Mouse (Mus musculus): ENCODE measurements around the gene Nsfl1c. TPM values are rescaled to one million over a fixed set of nuclear protein-coding genes. Genes with fewer than 3 reads are reported as not detected.
"Not testable (repeated sequence)": the region's sequence is repeated elsewhere in the genome, so short reads cannot be mapped to it uniquely, and the experiment has no call there.

Gene Nsfl1c
- 10 to 100 TPM; 83.1 to 84.4 TPM for total RNA-seq (2021)
- long read RNA-seq, experiment 1, transcript Nsfl1c-201 (9 exons, 1,364 nt) = major isoform, 57 of 57 reads
- long read RNA-seq, experiment 1, partial matches to known transcripts = 0 of 57 reads
- long read RNA-seq, experiment 1, other reads (novel, unspliced or antisense) = 0 of 57 reads
- long read RNA-seq, experiment 2, transcript Nsfl1c-201 (9 exons, 1,364 nt) = major isoform, 55 of 60 reads
- long read RNA-seq, experiment 2, partial matches to known transcripts = 1 of 60 reads
- long read RNA-seq, experiment 2, other reads (novel, unspliced or antisense) = 3 of 60 reads

DNA sequence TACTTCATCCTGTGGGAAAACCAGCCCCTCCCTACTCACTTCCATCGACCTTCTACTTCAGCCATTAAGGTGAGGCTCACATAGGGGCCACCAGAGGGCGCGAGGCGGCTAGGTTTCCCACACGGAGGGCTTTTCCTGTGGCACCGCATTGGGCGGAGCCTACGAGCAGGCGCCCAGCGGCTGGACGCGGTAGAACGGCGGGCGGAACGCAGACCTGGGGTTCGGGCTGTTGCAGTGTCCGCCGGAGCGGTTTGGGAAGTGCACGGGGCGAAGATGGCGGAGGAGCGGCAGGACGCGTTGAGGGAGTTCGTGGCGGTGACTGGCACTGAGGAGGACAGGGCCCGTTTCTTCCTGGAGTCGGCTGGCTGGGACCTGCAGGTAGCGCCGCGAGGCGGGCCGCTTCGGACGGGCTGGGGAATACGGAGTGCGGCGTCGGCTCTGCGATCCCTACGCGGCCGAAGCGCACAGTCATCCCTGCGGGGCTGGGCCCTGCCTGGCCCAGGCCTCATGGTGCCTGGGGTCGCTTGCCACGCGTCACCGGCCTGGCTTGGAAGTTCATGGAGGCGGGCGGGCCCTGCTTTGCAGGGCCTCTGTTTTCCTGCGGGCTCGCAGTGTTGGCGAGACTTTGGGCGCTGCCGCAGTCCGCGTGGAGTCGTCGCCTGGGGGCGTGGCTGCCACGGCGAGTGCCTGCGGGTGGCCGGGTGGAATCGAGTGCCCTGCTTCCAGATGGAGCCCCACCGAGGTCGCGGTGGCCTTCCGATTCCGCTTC, at the start of gene Nsfl1c:
Gene Nsfl1c (plus strand): TSS at position 148 of the 769 bp plus-strand sequence.
- intact Hi-C loops (cut with DNase I) = loop anchor here (1.0 to 10.0 kb wide), 6 partner anchors 49 to 889 kb away; partner anchors contain the start of genes Apmap and Fkbp1a
- H3K4me3 ChIP-seq = peak within 1 kb of the TSS; percentile 95
- TF ChIP-seq CTCF (IDR thresholded peaks at IDR 0.05) = peak; percentile 98
- peak within 1 kb of the TSS; percentile 93 for H3K27ac ChIP-seq
- peak; percentile 97 for DNase-seq

DNA sequence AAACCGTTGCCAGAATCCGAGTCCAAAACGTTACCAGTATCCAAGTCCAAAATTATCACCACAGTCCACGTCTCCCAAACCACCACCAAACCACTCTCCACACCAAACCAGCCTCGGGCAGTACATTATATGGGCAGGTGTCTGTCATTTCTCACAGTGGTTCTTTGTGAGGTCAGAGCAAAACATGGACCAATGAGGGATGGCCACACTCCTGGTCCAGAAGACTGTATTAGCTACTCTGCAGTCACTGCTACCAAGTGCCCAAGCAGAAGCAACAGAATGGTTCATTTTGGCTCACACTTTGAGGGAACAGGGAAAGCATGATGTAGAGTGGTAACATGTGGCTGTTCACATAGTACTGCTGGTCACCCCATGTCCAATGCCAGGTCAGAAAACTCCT, 17.9 kb upstream of the Nsfl1c start, which contains the start of gene 4921509C19Rik:
Gene 4921509C19Rik (minus strand): TSS at position 101 of the 400 bp plus-strand sequence.
- H3K4me3 ChIP-seq; H3K27ac ChIP-seq; DNase-seq; intact Hi-C loops (cut with DNase I): not testable (repeated sequence)

DNA sequence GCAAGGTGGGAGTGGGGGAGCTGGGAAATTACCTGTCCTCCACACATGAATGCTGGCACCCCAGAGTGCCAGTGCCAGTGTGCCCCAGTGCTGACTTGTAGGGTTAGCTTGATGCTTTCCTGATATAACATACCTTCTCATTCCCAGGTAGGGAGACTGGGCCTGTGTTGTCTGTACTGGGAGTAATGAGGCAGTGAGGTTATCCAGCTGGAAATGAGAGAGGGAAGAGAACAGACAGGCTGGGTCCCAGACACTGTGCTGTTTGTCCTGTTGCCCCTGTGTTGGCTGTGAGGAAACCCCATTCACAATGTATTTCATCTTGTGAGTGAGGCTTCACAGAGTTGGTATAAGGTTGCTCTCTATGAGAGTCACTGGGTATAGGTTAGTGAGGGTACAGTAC, 7.5 kb upstream of the Nsfl1c start:
- no peak overlapping the region for H3K27ac ChIP-seq
- no peak for TF ChIP-seq CTCF (IDR thresholded peaks at IDR 0.05)
- intact Hi-C loops (cut with DNase I) = no loop called here
- no peak for DNase-seq
- H3K4me3 ChIP-seq = no peak overlapping the region

DNA sequence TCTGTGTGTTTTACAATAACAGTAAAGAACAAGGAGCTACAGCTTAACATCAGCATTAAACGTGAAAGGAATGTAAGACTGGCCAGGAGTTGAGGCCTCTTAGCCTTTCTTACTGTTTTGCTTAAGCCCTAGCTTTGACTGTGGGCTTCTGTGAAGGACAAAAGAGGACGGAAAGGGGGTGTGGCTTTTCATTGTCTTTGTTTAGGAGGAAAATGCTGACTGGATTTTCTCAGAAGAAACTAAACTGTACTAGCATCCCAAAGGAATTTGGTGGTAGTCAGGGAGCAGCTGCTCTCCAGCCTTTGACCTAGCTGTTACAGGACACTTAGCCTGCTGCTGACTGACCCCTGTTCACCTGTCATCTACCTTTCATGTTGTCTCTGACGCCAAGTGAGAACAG, 4.4 kb downstream of the Nsfl1c start:
- no peak for DNase-seq
- no peak for TF ChIP-seq CTCF (IDR thresholded peaks at IDR 0.05)
- intact Hi-C loops (cut with DNase I) = loop anchor here (10.0 kb wide), 1 partner anchor 894 kb away; the partner anchor contains the start of gene Apmap
- H3K27ac ChIP-seq = no peak overlapping the region
- H3K4me3 ChIP-seq = no peak overlapping the region

DNA sequence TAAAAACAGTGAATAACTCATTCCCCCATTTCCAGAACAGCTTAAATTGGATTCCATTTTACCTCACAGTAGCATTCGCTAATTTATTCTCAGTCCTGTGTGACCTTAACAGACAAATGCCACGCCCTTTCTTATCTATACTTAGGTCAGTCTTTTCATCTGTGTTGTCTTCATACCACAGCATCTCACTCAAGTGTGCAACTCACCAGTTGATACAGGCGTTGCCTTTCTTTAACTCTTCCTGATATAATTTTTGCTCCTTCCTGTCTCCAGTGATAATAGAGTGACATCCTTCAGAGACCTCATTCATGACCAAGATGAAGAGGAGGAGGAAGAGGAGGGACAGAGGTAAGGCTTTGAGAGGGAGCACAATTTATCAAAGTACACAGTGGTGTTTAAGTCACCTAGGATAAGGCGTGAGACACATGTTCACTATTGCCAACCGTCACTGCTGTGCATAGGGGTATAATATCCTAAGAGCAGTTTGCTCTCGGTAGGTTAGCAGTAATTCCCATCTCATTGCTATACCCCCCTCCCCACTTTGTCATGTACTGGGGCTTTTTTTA, 6.5 kb downstream of the Nsfl1c start:
- no peak overlapping the region for H3K4me3 ChIP-seq
- TF ChIP-seq CTCF (IDR thresholded peaks at IDR 0.05) = no peak
- no peak overlapping the region for H3K27ac ChIP-seq
- no peak for DNase-seq
- intact Hi-C loops (cut with DNase I) = no loop called here

DNA sequence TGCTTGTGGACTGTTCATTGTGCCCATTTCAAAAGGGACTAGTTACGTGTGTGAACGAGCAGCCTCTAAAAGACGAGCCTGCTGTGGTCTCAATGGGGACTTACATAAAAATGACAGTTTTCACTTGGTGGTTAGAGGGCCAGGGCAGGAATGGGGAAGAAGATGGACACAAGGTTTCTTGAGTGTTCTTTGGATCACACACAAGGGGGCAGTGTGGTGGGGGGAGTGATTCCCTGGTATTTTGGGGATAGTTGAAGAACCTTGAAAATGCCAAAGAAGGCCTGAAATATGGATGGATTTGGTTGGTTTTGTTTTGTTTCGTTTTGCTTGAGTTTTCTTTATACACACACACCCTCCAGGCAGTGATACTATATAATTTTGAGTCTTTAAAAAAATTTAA, 10.2 kb downstream of the Nsfl1c start:
- no peak overlapping the region for H3K4me3 ChIP-seq
- TF ChIP-seq CTCF (IDR thresholded peaks at IDR 0.05) = peak; percentile 14; the same call in 1 of the 2 replicates
- intact Hi-C loops (cut with DNase I) = no loop called here

DNA sequence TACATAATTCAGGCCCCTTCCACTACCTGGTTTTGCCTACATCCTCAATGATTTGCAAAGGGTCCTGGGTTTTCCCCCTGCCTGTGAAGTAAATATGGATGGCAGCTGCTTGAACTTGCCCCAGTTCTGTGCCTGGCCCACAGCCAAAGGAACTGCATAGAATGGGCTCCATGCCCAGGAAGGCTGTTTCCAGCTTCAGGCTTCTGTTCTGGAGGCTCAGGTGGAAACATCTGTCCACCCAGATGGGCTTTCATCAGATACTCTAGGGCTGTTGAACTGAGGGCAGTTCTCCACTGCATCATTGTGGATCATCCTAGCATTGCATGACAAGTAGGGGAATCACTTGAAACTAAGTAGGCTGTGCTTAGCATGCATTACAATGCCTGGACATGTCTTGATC, 18.2 kb downstream of the Nsfl1c start:
- Histone ChIP-seq H3K27ac (no peak overlapping the region), H3K4me3 (no peak overlapping the region)
- no peak for TF ChIP-seq CTCF (IDR thresholded peaks at IDR 0.05)
- peak; percentile 63 for DNase-seq
- intact Hi-C loops (cut with DNase I) = no loop called here

More for the DNA sequence above, 10.2 kb downstream of the Nsfl1c start:
- H3K27ac ChIP-seq = no peak overlapping the region
- no peak for DNase-seq

DNA sequence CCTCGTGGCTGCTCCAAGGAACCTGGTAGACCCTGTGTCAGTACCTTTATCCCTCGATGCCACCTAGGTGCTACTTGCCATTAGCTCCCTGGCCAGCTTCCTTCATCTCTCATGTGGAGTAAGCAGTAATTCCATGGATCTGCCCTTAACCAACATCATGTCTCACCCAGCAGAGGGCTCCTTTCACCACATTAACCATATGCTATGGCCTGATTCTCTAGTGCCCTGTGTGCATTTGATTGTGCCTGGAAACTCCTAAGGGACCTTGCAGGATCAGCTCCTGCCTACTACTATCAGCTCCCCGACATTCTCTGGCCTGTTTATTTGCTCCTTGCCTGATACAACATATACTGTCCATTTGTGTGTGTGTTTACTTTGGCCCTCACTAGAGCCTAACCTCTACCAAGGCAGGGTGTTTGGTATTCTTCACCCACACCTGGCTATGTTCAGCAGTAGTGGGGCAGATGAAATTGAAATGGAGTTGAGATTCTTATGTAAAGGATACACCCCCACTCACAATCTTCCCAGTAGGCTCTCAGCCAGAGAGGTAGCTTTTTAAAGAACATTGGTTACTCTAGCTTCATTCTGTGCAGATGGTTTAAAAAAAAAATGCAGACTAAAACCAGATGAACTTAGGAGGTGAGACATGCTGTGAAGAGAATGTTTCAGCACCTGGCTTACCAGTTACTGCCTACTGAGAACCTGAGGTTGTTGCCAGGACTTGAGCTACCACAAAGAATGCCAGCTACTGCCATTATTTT, 19.7 kb downstream of the Nsfl1c start:
- intact Hi-C loops (cut with DNase I) = no loop called here
- Histone ChIP-seq H3K4me3 (no peak overlapping the region), H3K27ac (no peak overlapping the region)
- TF ChIP-seq CTCF (IDR thresholded peaks at IDR 0.05) = peak; percentile 23; the same call in 1 of the 2 replicates
- DNase-seq = no peak

DNA sequence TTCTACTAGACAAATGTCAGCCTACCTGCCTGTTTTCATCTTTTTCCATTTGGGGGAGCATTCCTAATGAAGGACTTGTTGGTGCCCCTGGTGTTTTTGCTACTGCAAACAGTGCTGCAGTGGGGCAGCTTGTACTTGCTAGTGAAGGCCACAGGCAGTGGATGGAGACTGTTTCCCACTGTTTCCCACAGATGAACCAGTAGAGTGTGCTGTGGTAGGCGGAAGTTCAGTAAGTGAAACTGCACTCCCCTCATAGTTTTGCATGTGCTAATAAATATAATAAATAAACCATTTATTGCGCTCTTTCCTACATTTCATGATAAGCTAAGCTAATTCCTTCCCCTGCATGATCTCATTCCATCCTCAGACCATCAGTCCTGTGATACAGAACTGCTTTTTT, 25.0 kb downstream of the Nsfl1c start:
- TF ChIP-seq CTCF (IDR thresholded peaks at IDR 0.05) = peak; percentile 24; the same call in 1 of the 2 replicates
- no peak for DNase-seq
- intact Hi-C loops (cut with DNase I) = no loop called here
- Histone ChIP-seq H3K4me3 (no peak overlapping the region), H3K27ac (no peak overlapping the region)

DNA sequence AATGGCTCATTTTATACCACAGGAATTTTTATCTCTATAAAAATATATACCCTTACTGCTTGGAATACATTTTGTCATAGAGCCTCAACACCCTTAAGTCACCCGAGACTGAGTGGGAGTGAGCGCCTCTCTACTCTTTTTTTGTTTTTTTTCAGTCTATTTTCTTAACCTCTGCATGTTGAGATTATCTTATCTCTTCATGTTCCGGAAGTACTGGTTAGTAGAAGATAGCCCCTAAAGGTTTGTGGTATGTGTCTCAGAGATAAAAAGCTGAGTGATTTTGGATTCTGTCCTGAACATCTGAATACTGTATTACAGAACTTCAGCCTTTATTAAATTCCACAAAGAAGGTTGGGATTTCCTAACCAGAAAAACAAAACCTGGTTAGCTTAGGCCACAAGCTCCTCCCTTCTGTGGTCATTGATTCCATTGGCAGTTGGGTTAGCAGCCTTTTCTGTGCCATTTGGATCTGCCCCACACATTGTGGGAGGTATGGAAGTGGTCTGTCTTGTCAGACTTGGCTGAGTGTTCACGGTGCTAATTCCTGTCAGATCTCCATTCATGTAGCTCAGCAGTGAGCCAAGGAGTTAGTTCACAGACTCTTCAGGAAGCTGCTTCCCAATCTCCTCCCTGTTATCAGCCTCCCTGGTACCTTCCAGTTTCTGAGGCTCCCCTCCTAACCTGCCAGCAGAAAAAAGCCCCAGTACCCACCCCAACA, 30.5 kb downstream of the Nsfl1c start:
- intact Hi-C loops (cut with DNase I) = no loop called here
- TF ChIP-seq CTCF (IDR thresholded peaks at IDR 0.05) = no peak
- no peak overlapping the region for H3K27ac ChIP-seq
- no peak for DNase-seq
- H3K4me3 ChIP-seq = no peak overlapping the region

DNA sequence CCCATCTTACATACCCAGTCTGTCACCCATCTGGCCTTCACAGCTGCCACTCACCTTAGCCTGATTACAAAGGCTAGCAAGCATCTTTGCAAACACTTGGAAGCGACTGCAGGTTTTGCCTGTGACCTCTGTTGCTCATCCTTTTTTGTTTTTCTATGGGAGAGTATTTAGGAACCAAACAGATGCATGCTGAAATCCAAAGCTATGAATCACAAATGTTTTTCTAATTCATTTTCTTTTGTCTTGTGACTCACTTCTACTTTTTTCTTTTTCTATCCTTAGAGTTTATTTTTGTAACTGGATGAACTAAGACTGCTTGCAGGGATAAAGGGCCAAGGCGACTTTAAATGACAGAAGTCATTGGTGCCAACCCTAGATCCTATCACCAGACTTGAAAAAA, 31.5 kb downstream of the Nsfl1c start:
- intact Hi-C loops (cut with DNase I) = no loop called here
- H3K4me3 ChIP-seq = no peak overlapping the region
- H3K27ac ChIP-seq = no peak overlapping the region
- no peak for TF ChIP-seq CTCF (IDR thresholded peaks at IDR 0.05)
- no peak for DNase-seq

DNA sequence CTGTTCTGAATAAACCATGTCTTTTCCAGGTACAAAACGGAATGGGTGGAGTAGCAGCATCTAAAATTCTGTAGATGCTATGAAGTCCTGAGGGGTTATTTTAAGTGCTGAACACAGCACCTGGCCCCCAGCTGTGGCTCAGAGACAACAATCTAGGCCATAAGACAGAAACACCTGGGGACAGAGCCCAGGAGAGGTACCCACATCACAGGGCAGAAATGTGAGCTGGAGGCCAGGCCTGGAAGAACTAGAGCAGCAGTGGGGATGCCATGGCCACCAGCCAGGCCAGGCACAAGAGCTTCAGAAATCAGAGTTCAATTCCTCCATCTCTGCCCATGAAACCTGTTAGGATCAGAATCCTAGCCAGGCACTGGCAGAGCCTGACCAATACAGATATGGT, 34.1 kb downstream of the Nsfl1c start:
- no peak overlapping the region for H3K27ac ChIP-seq
- DNase-seq = no peak
- TF ChIP-seq CTCF (IDR thresholded peaks at IDR 0.05) = no peak
- intact Hi-C loops (cut with DNase I) = no loop called here
- no peak overlapping the region for H3K4me3 ChIP-seq
